Mouse (Mus musculus) layer of hippocampus, adult 9-11 months (tissue): ENCODE measurements around the gene Nr1h4.

Source experiments
- DNase-seq: peaks from one replicate; pipeline ENCODE4 v3.0.0; 2022

Gene Nr1h4

DNA sequence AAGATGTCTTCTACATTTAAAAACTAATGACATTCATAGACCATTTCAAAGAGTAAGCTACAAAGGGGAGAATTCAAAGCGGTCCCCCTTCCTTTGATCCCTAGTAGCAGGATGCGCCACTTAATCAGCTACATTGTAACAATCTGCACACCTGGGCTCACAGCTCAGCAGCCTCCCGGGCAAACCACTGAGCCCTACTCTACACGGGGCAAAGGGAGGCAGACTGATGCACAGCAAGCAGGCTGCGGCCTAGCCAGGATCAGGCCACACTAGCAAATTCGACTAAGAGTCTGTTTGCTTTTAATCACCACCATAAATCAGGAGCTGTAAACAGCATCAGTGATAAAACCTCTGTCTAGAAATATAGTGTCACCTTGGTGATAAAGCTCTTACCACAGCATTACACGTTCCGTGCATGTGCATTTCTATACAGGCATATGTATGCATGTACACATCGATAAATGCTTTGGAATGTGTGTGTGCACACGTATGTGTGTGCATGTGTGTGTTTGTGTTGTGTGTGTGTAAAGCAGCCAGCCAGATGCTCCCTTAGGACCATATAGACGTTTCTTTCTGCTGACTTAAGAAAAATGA, 108.5 kb downstream of the Nr1h4 start:
- DNase-seq = no peak

DNA sequence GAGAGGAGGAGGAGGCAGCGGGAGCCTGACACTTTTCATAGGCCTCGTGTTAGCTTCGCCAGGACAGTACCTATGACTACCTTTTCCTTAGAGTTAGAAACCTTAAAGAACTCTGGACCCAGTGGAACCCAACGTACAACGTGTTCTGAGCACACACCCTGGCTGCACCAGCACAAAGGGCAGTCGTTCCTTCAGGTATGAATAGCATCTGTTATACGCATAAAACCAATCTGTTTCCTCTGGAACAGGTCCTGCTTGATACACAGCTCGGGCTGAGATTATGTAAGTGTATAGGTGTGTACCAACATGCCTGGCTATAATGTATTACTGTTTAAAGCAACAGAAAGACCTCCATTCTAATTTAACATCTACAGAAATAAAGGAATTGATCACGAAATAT, 109.2 kb downstream of the Nr1h4 start:
- DNase-seq = no peak

DNA sequence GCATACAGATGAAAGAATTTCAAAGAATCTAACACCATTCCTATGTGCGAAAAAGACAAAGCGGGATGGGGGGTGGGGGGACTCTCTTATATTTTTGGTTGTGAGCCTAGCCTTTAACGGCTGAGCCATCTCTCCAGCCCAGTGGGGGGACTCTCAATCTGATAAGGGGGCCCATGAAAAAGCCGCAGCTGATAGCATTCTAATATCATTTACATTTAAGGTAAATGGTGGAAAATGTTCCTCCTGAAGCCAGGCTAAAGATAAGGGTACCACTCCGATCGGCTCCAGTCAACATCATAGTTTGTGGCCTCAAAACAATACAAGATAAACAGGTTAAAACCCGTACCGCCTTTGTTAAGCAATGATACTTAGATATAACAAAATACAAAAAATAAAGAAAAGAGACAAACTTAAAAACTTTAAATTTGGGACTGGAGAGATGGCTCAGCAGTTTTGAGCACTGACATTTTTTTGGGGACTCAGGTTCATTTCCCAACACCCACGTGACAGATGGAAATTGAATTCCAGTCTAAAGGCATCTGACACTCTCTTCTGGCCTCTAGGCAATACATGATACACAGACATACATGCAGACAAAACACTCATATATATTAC, 110.1 kb downstream of the Nr1h4 start:
- DNase-seq = no peak

DNA sequence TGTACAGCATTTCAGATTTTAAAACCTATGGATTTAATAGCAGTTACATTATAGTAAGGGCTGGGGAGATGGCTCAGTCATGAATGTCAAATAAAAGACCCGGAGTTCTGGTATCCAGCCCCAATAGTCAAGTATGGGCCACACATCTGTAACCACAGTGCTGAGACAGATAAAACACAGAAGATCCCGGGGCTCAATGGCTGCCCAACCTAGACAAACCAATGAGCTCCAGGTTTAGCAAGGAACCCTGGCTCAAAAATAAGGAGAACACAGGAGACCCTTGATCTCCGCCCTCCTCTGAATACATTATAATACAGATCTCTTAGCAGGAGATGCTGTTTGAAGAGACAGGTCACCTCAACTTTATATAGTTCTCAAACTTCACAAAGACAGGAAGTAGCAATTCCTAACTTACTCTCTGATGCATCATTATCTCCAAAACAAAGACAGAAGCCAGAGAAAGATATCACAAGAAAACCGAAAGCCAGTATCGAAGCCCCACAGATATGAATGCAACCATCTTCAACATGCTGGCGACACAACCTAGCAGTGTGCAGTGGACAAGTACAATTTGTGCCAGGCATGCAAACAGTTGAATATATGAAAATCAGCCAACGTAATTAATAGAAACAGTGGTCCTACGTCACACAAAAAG, 110.8 kb downstream of the Nr1h4 start:
- DNase-seq = no peak

DNA sequence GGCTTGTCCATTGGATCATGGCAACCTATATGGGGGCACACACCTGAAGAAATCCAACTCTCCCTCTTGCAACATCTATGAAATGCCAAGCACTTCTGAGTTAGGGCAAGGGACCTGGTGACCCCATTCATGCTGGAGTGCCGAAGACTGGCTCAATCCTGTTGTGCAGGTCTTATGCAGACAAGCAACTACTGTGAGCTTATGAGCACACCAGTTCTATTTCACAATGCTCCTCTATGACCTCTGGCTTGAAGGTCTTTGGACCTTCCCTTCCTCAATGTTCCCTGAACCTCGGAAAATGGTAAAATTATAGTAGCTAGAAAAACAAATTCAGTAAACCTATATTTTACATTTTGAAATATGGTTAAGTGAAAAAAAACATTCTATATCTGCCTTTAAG, 115.4 kb downstream of the Nr1h4 start:
- DNase-seq = no peak

DNA sequence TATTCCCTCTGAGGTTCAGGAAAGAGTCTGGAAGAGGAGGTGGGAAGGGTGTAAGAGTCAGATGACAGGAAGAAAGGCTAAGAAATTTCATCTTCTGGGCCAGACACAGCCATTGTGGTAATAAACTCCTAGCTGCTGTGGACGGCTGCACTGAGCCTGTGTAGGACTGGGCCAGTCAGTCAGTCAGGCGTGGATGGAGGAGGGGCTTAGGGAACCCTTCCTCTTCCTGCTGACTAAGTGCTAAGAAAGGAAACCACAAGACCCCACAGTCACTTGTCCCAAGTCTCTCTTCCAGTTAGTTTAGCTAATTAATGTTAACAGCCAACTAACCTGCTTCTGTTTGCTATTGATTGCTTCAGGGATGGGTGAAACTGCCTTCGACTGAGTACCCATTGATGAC, 117.9 kb downstream of the Nr1h4 start:
- DNase-seq = no peak

DNA sequence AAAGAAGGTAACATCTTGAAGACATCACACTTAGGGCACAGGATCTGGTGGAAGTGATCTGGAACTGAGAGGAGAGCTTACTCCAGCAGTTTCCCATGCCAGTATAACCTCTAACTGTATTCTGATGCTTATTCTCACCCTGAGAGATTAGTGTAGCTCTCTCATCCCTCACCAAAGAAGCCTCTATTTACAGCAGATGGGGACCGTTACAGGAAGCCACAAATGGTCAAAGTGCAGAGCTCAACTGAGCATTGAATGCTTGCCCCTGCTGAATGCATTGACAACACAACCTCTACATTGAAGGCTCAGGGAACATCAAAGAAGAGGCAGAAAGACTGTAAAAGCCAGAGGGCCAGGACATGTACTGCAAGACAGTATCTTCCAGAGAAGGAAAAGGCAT, 125.8 kb downstream of the Nr1h4 start:
- no peak for DNase-seq

DNA sequence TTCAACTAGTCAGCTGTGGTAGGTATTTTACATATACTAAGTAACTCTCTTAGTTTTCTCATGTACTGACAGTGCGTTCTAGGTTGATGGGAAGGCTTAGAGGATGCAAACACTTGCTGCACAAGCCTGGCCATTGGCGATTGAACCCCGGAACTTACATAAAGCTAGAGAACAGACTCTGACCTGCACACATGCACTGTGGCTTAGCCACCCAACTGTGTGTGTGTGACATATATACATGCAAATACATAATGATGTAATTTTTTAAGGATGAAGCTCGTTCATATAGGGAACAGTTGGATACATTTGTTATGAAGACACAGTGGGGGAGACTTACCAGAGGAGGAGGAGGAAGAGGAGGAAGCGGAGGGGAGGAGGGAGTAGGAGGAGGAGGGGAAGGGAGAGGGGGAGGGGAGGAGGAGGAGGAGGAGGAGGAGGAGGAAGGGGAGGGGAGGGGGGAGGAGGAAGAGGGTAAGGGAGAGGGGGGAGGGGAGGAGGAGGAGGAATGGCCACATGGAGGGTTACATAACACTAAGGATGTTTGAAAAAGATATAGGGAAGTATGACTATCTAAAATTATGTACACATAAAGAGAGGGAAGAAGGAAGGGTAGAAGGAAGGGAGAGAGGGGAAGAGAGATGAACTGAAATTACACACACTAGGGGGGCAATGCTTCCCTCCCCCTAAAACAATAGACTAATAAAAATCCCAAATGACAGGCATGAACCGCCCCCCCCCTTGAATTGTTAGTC, 126.5 kb downstream of the Nr1h4 start:
- DNase-seq = no peak

DNA sequence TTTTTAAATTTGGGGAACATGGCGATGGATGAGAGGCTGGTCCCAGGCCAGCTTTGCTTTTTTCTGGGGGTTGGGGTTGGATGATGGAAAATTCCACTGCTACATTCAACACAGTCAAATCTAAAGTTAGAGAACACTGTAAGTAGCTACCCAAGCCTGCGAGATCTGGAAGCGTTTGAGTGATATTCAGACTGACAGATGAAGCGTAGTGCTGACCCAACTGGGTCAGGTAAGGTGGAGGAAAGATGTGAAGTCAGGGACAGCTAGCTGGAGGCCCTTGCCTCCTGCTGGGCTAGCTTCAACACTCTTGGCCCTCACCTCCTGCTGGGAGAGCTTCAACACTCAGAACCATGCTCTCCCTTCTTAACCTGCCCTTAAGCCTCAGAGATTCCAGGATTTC, 128.4 kb downstream of the Nr1h4 start:
- no peak for DNase-seq
